Mouse (Mus musculus): ENCODE data around the gene Kcnip1.

GRCm38 (mm10) chr11:33937641-33938040 lies 55.3 kb downstream of the Kcnip1 start:
- TF ChIP-seq CTCF (IDR thresholded peaks at IDR 0.05; ENCODE audit: low read depth), result no peak
- no peak for TF ChIP-seq EP300 (IDR thresholded peaks at IDR 0.05; ENCODE audit: low read depth)
